Mouse (Mus musculus): Measurements from ENCODE around the gene Prickle4.

Gene Prickle4

DNA sequence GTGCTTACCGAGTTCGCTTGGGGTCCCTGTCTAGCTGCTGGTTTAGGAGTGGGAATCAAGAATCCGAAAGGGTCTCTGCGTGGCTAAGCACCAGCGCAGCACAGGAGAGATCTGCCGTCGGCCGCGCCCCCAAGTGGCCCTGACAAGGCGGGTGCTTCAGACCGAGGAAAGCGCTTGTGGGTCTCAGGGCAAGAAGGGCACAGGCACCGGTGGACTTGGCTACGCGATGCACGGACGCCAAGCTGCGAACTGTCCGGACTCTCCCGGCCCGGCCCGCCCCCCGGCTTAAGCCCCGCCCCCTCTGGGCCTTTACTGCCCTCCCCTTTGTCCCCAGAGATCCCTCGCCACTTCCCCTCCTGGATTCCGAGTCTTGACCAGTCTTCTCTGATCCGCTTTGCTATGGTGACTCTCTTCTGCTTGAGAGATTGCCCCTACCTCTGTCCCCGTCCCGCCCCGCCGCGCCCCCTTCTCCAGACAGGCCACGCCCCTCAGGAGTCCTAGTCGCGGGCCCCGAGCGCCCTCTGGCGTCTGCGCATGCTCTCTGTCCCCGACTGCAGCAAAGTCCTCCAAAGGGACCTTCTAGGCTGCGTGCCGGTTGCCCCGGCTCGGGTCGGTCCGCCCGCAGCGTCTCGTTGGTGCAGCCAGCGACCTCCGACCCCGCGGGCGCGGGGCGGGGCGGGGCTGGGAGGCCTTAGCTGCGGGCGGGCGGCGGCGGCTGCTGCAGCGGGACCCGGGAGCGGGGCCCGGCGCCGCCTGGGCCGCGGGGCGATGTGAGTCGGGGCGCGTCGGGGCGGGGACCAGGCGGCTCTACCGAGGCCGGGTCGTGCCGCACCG lies at the start of gene Prickle4:
Gene Prickle4 (minus strand): TSS at position 234 of the 834 bp plus-strand sequence.
- peak; percentile 76 for ATAC-seq (ENCODE audit: low TSS enrichment)

DNA sequence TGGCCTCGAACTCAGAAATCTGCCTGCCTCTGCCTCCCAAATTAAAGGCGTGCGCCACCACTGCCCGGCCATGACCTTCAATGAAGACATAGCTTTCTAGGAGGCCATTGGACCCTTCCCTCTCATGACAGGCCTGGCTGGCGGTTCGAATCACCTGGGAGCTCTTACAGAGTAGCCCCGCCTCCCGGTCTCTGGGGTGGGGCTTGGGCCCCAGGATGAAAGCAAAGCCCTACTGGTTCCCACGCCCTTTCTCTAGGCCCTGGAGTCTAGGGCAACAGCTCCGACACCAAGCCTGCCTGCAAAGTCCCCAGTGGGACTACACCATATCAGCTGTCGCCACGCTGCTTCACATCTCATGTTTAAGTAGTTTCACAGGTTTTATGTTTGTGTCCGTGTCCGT lies 49.5 kb upstream of the Prickle4 start:
- no peak for ATAC-seq (ENCODE audit: low TSS enrichment)

DNA sequence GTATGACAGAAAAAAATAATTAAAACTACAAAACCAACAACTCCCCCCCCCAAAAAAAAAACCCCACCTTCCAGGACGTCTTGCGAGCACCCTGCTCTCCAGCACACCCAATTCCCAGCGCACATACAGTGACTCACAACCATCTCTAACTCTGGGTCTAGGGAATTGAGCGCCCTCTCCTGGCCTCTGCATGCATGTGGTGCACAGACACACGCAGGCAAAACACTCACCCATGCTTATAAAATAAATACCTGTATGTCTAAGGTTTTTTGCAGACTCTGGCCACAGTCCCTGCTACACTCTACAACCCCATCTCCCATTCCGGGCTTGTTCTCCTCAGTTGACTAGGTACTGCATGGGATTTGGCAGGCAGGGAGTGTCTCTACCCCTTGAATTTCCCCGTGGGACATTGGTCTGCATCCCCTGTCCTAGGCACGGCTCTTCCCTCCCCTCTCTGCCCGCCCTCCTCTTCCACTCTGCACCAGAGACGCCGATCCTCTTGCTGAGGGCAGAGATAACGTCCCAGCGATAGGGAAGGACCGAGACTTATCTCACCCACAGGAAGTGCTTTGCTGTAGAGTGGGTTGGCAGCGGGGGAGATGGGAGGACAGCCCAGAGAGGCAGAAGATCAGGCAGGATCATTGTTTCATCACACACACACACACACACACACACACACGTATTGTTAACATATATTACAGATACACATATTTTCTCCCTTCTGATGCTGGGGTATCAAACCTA lies 48.6 kb upstream of the Prickle4 start:
- ATAC-seq (ENCODE audit: low TSS enrichment): no peak

DNA sequence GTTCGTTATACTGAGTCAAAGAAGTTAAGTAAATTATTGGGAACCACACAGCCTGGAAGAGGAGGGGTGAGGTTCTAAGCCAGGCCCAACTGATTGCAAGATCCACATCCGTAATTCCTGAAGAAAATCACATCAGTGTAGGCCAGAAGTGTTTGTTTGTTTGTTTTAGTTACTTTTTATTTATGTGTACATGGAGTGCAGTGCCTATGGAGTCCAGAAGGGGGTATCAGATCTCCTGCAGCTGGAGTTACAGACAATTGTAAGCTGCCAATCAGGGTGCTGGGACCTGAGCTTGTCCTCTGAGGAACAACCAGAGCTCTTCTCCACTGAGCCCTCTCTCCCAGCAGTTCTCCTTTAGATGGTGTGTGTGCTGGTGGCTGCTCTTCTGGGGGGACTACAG lies 45.6 kb upstream of the Prickle4 start:
- ATAC-seq (ENCODE audit: low TSS enrichment): no peak

DNA sequence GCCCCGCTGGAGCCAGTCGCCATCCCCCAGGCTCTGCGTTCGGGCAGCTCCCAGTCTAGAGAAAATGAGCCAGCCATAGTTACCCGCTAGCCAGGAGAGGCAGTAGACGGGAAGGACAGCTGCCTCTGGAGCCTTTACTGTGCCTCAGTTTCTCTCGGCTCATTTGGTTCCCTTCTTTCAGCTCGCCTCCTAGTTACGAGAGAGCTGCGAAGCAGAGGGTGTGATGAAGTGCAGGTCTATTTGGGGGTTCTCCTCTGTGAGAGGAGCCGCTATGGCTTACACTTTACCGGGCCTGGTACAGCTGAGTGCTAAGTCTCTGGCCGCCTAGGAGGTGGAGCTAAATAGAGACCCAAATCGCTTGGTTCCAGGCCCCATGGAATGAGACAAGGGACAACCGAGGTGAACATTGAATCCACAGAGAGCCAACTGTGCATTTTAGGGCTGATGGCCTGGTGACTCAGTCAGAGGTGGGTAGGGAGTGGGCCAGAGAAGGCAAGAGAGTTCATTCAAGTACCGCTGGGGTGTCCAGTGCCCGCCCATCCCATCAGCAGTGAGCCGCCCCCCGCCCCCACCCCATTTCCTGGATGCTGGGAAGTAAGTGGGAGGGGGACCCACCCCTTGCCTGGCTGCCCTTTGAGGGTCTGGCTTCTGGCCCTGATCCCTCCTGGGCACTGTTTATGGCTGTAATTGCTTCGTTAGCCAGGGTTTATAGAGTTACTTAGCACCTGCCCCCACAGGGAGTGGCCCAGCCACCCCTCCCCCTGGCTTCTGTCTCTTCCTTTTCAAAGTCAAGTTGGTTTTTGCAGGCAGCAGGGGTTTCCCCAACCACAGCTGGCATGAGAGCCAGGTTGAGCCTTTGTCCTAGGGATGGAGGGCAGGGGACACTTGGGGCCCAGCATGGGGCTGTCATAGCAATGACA lies 44.6 kb upstream of the Prickle4 start:
- no peak for ATAC-seq (ENCODE audit: low TSS enrichment)

DNA sequence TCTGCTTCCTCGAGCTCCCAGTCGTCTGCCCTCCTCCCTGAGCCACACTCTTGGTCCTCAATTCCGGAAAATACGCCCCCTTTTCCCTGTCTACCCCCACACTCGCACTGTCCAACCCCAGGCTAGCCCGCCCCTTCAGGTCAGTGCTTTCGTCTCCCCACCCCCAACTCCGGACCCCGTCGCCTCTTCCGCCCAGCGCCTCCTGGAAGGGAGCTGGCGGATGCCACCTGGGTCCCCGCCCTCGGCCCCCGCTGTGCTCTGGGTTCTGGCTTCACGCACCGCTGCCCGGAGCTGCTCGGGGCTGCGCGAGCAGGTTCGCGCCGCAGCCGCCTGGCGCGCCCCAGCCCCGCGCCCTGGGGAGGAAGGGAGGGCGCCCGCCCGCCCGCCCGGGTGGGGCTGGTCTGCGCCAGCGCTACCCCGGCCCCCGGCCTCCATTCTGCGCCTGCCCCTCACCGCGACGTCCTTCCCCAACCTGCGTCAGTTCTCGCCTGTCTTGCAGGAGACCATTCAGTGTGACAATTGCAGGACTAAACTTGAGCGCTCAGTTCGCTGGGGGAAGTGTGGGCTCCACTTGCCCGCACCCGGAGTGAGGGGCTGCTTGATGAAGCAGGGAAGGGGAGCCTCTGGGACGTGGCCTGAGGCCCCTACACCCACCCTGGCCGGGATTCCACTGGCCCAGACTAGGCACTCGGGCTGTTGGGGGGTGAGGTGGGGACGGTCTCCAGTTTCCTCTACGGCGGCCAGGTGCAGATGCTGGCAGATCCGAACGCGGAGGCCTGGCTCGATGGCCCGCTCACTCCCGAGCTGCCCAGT lies 43.7 kb upstream of the Prickle4 start:
- peak; percentile 1; the same call in 1 of the 2 replicates for ATAC-seq (ENCODE audit: low TSS enrichment)

DNA sequence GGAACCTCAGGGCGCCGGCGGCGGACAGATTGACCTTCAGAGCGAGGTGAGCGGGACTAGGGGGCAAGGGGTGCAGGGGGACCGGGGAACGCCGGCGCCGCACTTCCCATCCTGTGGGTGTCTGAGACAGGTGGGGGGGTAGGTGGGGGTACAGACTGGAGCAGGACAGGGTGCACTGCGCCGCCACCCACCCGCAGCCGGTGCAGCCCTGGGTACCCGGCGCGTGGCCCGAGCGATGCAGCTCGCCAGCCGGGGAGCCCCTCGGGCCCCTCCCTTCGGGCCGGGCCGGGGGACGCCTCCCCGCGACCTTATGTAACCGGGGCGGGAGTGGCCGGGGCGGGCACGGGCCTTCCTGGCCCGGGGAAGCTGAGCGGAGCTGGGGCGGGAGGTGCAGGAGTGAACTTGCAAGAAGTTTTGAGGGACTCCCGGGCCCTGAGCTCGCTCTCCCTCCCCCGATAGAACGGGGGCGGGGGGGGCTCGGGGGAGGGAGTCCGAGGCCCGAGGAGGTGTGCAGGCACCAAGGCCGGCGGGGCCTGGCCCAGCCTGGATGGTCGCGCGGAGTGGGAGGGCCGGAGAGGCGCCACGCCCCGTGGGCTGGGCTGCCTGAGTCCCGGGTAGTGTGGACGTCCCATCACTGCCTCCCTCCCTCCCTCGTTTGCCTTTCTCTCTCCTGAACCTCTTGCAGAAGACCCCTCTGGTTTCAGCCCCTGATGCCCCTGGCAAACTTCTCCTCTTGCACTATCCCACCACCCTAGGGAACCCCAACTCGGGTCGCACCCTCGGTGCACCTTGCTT lies 42.9 kb upstream of the Prickle4 start:
- ATAC-seq (ENCODE audit: low TSS enrichment): peak; percentile 56

DNA sequence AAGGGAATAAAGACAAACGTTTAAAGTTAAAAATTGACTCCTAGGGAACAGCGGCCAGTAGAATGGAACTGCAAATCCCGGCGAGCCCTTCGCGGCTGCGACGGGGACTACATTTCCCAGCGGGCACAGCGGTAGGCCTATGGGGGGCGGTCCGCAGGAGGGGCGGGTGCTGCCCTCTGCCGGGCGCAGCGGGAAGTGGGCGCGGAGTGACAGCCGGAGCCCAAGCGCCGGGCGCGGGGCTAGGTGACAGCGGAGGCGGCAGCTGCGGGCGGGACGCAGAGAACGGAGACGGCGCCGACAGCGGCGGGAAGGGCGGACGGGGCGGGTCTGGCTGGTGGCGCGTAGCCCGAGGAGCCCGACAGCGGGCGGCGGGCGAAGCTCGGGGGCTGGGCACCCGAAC lies 42.3 kb upstream of the Prickle4 start, which contains the start of gene Tfeb:
Gene Tfeb (plus strand): TSS at position 175 of the 400 bp plus-strand sequence.
- ATAC-seq (ENCODE audit: low TSS enrichment): peak; percentile 87

DNA sequence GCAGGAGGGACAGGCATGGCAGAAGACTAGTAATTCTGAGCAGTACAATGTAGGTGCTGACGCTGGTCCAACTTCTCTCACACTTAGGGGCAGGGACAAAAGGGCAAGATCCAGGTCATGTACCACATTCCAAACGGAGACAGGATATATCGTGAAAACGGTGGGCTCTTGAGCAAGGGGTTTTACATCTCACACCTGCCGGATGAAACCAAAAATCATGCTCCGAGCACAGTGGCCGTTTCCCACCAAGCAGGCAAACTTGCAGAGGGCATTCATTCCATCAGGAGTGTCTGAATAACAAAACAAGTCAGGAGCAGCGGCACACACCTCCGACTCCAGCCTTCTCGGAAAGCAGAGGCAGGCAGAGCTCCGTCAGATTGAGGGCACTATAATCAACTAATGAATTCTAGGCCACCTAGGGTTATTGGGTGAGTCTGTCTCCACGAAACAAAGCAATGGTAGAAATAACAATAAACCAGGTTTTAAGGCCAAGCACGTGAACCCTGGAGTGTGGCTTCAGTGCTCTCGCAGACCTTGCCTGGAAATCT lies 41.1 kb upstream of the Prickle4 start:
- no peak for ATAC-seq (ENCODE audit: low TSS enrichment)

DNA sequence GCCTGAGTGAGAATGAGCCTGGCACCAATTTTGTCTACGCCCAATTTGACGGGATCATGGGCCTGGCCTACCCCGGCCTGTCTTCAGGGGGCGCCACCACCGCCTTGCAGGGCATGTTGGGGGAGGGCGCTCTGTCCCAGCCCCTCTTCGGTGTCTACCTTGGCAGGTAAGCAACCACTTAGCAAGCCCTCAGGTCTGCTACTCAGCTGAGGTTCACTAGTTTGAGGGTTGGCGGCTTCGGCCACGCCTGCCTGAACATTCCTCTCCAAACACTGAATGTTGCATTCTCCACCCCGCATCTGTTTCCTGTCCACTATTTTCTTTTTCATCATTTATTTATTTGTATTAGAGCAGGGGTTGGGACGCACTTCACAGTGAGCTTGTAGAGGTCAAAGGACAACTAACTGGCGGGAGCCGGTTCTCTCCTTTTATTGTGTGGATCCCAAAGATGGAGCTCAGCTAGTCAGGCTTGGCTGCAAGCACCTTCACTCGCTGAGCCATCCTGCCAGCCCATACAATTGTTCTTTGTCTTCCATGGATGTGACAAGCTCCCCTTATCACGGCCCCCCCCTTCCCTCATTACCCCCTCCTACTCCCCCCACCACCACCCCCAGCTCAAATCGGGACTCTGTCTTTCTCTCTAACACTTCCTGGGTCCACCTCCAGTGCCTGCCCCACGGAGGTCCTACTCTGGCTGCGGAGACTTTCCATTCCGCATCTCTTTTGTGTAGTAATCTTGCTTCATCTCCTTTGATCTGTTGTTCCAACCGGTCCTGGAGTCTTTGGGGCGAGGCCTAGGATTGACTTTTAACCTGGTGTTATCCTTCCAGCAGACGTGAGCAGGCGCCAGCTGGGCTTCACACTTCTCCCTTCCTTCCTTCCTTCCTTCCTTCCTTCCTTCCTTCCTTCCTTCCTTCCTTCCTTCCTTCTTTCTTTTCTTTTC lies 36.4 kb upstream of the Prickle4 start:
- ATAC-seq (ENCODE audit: low TSS enrichment): no peak

DNA sequence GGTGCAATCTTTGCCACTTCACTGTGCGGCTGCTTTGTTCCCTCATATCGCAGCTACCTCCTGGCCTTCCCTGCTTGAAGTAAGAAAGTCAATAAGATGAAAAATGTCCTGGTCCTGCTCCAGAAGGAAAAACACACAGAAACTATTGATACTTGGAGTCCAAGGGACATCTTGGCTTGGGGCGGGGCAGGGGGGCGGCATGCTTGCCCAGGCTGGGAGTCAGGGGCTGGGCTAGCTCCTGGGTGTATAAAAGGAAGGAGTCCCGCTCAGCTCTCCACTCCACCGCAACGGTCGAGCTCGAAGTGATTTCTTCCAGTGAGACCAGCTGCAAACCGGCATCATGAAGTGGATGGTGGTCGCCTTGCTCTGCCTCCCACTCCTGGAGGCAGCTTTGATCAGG lies 32.0 kb upstream of the Prickle4 start, which contains the start of gene Pgc:
Gene Pgc (plus strand): TSS at position 277 of the 400 bp plus-strand sequence.
- ATAC-seq (ENCODE audit: low TSS enrichment): no peak

DNA sequence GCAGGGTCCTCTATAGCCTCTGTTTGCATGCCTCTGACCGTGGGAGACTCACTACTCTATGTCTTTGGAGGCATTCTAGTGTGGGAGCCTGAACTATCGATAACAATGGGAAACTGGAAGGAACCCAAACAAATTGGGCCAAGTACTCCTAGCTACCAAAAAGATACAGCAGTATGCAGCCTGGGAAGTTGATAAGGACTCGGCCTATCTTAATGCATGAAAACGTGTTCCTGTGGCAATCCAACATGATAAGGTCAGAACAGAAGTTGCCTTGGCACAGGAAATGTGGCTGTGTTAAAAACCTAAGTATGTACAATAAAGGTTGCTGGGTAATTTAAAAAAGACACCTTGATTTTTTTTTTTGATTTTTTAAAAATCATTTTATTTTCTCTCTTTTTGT lies 26.6 kb upstream of the Prickle4 start:
- ATAC-seq (ENCODE audit: low TSS enrichment): no peak

DNA sequence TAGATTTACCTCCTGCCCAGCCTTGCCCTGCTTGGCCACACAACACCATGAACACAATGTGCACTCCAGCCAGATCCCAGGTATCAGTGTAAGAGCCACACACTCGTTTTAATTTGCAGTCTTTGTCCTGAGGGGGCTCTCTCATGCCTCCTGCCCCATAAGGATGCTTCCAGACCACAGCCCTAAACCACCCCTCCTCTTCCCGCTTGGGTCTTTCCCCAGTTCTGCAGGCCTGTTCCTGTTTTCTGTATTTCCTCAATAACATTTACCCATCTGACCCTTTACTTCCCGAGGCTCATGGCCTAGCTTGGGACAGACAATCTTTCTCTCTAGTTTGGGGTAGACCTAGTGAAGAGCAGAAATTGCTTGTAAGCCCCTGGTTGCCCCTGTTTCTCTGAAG lies 20.5 kb upstream of the Prickle4 start:
- ATAC-seq (ENCODE audit: low TSS enrichment): no peak

DNA sequence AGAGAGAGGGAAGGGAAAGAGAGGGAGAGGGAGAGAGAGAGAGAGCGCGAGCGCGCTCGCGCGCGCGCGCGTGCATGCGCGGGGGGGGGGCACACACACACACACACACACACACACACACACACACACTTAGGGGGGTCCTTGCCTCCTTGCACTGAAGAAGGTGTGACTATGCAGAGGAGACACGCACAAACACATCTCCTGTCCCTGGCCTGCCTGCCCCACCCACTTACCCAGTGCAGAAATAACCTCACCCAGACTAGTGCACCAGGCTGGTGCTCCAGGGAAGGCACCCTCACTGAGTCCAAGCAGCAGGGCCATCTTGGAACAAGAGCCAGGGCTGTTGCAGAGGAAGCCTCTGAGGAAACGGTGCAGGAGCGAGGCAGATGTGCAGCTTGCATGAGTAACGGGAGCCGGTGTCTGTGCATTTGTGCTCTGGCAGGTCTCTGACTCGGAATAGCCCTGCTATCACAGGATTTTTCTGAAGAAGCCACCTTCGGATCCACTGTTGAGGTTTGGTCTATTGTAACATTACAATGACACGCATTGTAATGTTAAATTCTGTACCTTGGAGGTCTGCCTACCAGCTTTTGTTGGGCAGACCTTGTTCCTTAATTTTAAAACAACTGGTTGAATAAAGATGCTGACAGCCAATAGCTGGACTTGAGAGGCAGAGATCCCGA lies 18.5 kb upstream of the Prickle4 start:
- peak; percentile 50; the same call in 1 of the 2 replicates for ATAC-seq (ENCODE audit: low TSS enrichment)

DNA sequence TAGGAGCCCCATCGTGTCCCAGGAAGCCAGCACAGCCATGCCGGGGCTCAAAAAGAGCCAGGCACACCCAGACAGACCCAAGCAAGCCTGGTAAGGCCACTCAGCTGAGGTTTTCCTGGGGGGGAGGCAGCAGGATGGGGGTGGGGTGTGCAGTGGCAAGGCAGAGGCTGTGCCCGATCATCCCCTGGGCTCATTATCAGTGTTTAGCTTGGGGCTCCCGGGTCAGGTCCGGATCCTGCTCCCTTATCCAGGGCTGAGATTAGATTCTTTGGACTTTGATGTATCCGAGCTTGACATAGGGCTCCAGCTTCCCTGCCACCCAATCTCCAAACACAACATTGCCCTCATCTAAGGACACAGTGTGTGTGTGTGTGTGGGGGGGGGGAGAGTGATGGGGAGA lies 17.3 kb upstream of the Prickle4 start:
- no peak for ATAC-seq (ENCODE audit: low TSS enrichment)

DNA sequence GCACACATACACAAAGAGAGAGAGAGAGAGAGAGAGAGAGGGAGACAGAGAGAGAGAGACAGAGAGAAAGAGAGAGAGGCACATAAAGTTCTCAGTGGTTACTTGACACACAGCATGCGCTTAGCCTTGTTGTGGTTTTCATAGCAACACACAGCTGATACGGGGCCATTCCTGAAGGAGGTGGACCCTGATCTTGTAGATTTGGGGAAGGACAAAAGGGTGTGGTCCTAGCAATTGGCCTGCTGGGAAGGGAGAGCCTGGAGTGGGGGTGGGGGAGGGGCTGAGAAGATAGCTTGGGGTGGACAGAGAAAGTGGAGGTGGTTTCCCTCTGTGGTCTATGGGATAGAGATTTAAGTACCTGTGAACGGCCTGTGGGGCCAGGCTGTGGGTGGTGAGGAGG lies 15.5 kb upstream of the Prickle4 start:
- no peak for ATAC-seq (ENCODE audit: low TSS enrichment)

DNA sequence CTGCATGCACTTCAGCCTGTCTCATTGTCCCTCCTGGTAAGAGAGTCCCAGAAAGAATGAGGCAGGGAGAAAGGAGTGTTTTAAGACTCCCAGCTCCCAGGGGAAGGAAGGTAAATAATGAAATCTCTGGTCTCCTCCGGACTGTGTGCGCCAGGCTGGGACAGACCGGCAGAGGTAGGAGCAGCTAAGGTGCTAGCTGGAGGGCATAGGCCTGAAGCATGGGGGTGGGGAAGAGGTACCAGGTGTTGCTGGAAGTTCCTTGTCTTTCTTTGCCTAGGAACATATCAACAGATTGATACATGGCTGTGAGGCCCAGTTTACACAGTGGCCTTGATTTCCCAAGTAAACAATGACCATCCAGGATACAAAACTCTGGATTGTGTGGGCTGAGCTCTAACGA lies 14.4 kb upstream of the Prickle4 start:
- ATAC-seq (ENCODE audit: low TSS enrichment): no peak

DNA sequence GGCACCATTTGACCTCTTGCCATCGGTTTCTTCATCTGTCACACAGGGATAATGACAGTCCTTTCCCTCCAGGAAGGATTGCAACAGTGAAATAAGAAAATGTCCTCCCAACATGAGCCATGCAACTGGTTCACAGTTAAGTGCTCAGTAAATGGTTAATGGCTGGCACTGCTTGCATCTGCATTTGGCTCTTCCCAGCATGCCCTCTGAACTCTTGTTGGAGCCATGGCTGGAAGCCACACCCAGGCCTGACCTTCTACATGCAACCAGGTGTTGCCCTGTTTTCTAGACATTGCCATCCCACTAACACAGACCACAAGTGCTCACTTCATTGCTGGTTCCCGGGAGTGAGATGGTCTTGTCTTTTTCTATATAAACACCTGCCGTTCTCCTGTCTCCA lies 13.4 kb upstream of the Prickle4 start:
- ATAC-seq (ENCODE audit: low TSS enrichment): no peak

Measured in frontal cortex, adult (tissue).